Mouse (Mus musculus): Measurements from ENCODE around the gene Pde4a.

Pde4a gene

DNA sequence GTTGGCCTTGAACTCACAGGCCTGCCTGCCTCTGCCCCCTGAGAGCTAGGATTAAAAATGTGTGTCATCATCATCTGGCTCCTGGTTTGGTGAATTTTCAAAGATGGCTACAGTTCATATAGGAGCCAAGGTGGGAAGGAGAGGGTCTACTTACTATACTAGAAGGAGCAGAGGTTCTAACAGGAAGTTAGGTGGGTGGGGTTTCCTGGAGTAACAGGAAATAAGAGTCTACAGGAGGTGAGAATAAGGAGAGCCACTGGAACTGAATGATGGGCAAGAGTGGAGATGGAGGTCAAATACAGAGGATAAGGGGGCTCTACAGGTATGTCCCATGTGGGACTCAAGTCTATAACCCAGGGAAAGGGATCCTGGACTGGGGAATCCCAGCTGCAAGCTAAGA, 17.1 kb upstream of the Pde4a start:
- no peak for DNase-seq (ENCODE audit: extremely low spot score, low spot score)

DNA sequence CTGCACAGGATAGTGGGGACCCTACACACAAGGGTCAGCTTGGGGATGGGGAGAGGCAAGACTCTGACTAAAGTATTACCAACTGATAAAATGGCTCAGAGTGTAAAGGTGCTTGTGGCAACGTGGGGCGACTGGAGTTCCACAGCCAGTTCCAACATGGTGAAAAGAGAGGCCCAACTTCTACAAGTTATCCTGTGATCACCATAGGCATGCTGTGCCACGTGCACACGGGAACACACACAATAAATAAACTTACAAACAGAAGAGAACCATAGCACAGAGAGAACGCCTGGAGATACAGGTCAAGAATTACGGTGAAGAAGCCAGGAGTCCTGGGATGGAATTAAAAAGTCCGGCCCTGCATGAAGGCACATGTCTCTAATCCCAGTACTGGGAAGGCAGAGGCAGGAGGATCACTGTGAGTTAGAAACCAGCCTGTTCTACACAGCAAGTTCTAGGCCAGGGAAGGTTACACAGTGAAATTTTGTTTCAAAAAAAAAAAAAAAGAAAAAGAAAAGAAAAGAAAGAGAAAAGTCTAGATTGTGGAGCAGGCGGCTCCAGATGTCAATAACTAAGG, 16.3 kb upstream of the Pde4a start:
- no peak for DNase-seq (ENCODE audit: extremely low spot score, low spot score)

GRCm38 (mm10) chr9:21149654-21150419, 15.7 kb upstream of the Pde4a start, which contains the start of gene Cdc37:
Gene Cdc37, minus strand, starts transcription at chr9:21149982.
- peak; percentile 97 for DNase-seq (ENCODE audit: extremely low spot score, low spot score)

DNA sequence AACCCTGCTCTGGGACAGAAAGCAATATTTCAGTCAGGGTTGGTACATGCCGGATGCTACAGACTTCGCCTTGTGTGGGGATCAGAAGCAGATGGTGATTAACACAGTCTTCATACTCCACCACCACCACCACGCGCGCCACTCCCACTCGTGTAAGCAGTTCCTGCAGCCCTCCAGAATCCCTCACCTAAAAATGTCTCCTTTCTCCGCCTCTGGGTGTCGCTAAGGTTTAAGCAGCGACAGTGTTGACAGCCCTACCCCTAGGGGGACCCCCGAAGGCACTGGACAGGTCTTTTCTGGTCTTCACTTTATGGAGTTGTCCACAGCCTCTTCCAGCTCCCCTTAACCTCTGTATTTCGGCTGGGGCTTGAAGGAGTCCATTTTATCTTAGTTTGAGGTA, 12.8 kb upstream of the Pde4a start:
- DNase-seq (ENCODE audit: extremely low spot score, low spot score): peak; percentile 63

GRCm38 (mm10) chr9:21153331-21153730, 12.2 kb upstream of the Pde4a start:
- DNase-seq (ENCODE audit: extremely low spot score, low spot score): no peak

DNA sequence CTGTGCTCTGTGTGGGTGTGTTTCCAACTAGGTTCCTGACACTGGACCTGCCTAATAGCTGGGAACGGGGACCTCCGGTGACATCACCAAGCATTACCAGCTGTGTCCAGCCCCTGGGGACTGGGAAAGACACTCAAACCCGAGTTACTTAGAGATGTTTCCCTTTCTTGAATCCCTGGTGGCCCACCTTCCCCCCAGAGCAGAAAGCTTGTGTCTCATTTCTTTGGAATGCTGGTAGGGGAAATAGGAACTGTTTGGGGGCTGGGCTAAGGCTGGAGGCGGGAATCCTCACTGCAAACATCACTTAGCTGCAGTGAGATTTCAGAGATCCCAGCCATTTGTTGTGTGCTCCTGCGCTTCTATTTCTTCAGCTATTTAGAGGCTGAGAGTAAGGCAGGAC, 11.7 kb upstream of the Pde4a start:
- no peak for DNase-seq (ENCODE audit: extremely low spot score, low spot score)

GRCm38 (mm10) chr9:21154787-21155186, 10.7 kb upstream of the Pde4a start:
- DNase-seq (ENCODE audit: extremely low spot score, low spot score): no peak

DNA sequence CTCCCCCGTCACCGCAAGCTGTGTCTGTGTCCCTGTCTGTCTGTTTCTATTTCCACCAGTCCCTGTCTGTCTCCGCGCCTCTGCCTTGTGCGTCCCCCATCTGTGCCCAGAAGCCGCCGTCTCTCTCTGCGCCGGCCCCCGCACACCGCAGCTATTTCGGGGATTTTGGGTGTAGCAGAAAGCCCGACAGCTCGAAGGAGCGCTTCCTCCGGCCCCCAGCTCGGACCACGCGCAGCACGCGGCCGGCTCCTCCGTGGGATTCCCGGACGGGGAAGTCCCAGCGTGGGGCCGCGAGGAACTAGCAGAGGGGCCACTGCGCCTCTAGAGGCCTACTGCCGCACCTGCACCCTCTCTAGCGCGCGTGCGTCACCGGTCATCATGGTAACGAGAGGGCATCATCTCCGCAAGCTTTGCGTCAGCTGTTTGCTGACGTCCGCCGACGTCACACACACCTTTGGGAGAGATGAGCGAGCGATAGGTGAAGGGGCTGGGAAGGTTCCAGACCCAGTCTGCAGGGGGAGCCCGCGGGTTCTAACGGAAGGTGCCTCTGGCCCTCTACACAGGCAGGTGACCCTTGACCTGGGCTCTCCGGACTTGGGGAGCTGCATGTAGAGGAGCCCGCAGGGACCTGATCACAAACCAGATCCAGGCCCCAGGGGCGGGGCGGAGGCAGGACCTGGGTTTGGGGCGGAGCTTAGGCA, 4.2 kb upstream of the Pde4a start:
- peak; percentile 95 for DNase-seq (ENCODE audit: extremely low spot score, low spot score)

GRCm38 (mm10) chr9:21163086-21164050, 2.1 kb upstream of the Pde4a start:
- DNase-seq (ENCODE audit: extremely low spot score, low spot score): no peak

DNA sequence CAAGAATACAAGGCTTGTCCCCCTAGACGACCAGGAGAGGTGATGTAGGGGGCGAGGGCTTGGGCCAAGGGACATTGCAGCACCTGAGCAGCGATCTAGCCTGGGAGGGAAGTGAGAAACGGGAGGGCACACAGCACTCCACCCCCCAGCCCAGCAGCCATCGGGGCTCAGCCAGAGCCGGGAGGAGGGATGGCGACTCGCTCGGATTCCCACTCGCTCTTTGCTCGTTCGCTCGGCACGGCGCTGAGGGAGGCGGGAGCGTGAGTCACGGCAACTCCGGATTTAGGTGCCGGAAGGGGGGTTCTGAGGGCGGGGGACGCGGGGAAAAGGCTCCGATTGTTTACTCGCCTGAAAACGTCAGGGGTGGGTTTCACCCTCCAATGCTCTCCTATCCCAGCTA, 1.4 kb upstream of the Pde4a start:
- DNase-seq (ENCODE audit: extremely low spot score, low spot score): no peak

GRCm38 (mm10) chr9:21165952-21166451, 488 bp downstream of the Pde4a start:
- peak; percentile 59 for DNase-seq (ENCODE audit: extremely low spot score, low spot score)

DNA sequence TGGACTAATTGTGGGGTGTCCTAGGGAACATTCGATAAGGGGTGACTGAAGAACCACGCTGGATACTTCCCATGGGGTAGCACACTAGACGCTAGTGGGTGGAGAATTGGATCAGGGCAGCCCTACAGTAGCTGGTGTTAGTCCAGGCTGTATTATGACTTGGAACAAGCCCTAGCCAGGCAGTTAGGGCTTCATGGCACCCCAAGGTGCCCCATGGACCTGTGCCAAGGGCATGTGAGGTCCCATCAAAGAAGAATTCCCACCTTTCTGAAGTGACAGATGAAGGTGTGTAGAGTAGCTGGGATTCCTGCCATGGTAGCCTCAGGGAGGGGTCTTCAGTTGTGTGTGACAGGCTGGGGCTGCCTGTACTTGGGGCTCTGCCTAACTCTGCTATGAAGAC, 1.0 kb downstream of the Pde4a start:
- no peak for DNase-seq (ENCODE audit: extremely low spot score, low spot score)

DNA sequence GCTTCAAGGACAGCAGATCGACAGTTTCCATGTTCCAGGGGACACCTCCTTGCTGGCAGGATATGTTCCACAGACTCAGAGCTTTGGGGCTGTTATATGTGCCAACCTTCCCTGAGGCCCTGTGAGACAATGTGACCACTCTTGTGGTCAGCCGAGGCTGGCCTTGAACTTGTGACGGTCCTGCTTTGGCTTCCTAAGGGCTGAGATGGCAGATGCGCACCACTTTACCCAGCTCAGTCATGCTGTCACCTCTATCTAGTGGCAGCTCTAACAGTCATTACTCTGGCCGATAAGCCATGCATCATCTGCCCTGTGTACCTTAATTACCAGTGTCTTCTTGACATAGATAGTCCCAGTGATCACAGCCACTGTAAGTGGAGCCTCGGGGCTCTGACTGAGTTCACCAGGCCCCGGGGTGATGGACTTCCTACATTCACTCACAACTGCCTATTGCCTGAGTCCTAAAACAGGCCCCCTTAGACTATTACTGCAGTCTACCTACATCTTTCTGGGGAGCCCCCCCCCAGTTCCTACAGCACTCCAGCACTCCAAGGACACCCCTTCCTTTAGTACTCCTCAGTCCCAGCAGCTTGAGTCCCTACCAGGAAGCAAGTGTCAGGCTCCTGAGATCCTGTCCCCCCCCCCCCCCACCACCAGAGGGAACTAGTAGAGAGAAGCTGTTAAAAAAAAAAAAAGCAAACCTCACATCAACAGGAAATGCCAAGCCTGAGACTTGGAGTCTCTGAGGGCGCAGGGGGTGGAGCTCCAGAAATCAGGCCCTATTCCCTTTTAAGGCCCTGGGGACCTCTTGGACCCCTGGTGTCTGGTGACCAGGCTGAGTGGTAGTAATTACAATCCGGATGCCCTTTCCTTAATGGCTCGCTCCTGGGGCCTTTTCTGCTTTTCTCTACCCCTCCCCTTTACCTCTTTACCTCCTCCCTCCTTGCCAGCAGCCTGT, 1.9 kb downstream of the Pde4a start:
- DNase-seq (ENCODE audit: extremely low spot score, low spot score): no peak

DNA sequence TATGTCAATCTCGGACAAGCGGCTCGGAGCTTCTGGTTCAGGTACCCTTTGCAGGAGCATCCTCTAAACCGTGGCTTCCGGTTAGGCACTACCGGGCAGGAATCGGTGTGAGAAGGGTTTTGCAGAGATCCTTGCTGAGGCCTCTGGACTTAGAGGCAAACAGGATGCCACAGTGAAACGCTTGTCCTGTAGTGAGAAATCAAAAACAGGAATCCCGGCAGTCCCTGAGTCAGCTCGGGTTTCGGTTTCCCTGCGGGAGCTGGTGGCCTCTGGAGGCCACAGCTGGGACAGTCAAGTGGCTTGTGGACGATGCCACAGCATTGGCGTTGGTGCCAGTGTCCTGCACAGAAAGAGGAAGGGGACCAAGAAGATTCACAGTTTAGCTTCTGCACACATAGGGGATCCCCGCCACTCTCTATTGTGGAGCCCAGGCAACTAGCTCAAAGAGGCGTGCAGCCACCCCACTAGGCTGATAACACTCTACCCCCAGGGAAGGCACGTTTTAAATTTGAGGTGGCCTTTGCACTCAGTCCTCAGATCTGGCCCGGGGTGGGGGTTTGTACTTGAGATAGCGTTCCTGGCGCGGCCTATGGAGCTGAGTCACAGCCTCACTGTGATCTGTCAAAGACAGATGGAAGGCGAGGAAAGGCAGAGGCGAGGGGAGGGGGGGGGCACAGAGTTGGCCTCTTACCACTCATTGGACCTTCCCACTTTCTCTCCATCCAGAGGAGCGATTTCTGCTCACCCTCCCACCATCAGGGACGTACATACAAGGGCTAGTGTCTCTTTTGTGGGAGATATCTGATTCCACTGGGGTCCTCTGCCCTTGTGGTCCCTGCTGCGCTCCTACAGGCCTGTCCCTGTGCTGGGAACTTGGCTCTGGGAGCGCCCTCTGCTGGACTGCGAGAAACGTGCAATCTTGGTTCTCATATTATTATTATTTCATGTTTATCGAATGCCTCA, 2.9 kb downstream of the Pde4a start:
- DNase-seq (ENCODE audit: extremely low spot score, low spot score): peak; percentile 85

DNA sequence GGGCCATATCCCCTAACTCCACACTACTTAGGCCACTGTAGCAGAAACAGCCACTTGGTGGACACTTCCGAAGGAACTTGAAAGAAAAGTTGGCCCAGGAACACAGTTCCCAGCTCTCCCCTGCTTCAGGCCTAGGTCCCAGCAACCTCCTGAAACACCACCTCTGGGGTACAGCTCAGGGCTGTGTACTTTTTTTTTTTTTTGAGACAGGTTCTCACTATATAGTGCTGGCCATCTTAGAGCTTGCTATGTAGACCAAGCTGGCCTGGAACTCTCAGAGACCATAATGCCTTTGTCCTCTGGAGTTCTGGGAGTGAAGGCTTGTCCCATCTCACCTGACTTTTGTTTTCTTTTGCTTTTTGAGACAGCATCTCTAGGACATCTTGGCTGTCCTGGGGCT, 3.6 kb downstream of the Pde4a start:
- DNase-seq (ENCODE audit: extremely low spot score, low spot score): no peak

DNA sequence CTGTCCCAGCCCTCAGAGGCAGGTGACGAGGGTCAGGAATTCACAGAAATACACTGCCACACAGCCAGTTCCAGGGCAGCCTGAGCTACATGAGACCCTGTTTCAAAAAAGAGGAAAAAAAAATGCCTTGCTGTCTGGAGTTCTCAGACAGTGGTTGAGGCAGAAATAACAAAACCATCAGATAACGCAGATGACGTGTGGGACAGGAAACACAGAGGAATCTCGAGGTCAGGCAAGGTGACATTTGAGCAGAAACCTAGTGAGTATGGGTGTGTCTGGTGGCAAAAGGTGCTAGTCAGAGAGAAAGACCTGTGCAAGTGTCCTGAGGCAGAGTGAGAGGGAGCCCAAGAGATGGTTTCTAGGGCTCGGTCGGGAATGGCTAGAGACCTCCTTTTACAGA, 6.8 kb downstream of the Pde4a start:
- DNase-seq (ENCODE audit: extremely low spot score, low spot score): no peak

DNA sequence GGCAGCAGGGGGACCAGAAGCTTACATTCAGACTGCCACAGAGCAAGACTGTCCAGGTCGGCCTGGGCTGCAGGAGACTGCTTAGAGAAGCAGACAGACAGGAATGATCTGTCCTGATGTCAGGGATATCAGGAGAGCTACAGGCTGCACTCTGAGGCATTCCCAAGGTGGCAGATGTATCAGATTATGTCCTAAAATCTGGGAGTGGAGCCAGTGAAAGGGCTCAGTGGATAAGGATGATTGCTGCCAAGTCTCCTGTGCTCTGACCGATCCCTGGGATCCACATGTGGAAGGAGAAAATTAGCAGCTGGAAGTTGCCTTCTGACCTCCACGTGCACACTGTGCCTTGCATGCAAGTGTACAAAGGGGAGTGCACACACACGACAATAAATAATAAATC, 14.9 kb downstream of the Pde4a start:
- no peak for DNase-seq (ENCODE audit: extremely low spot score, low spot score)

DNA sequence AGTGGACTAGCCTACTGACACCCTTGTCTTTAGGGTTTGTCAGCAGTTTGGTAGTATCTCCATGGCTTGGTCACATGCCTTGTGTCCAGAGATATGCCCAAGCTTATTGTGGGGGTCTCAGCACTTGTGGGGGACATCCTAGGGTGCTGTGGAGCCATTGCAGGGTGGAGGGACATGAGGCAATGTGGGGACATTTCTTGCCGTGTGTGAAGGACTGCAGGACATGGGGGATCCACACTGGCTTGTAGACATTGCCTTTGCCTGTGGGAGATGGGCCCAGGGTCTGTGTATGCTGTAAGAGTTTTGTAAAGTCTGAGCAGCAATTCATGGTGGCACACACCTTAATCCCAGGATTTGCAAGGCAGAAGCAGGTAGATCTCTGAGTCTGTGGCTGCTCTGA, 15.3 kb downstream of the Pde4a start:
- no peak for DNase-seq (ENCODE audit: extremely low spot score, low spot score)

All from neural tube, embryonic 10.5 days (tissue).